Mouse (Mus musculus): Measurements from ENCODE around the gene Akap11. TPM values are rescaled to one million over a fixed set of nuclear protein-coding genes. Genes with fewer than 3 reads are reported as not detected.

Akap11 gene
- total RNA-seq, 1 experiment: 25.3 TPM

GRCm38 (mm10) chr14:78539821-78540220 is 3.2 kb upstream of the Akap11 start:
- DNase-seq (ENCODE audit: low read depth, low spot score): no peak
- Histone ChIP-seq H3K36me3 (ENCODE audit: control insufficient read depth, insufficient read depth, low read length, poor library complexity, severe bottlenecking) (no peaks in the 10 kb centered on the region), H3K4me1 (ENCODE audit: control insufficient read depth in 2 of 2, insufficient read depth in 2 of 2, low read length in 2 of 2, poor library complexity in 1 of 2) (peaks cover 7 to 11% of the 10 kb centered on the region in 2 experiments; a peak in 2 of 4 replicates), H3K27ac (ENCODE audit: insufficient read depth, low read depth, low read length, poor library complexity, severe bottlenecking) (no peak overlapping the region), H3K4me3 (ENCODE audit: insufficient read depth in 1 of 2, low read depth in 1 of 2, low read length in 2 of 2, poor library complexity in 1 of 2, severe bottlenecking in 1 of 2) (no peak overlapping the region), H3K9ac (ENCODE audit: insufficient read depth, low read depth, low read length, poor library complexity, severe bottlenecking) (no peak overlapping the region), H3K9me3 (ENCODE audit: control insufficient read depth, insufficient read depth, low read depth, low read length) (no peaks in the 10 kb centered on the region)
- TF ChIP-seq HCFC1 (IDR thresholded peaks at IDR 0.05; ENCODE audit: borderline replicate concordance, insufficient read depth, low read length) (no peak), CHD2 (IDR thresholded peaks at IDR 0.05; ENCODE audit: low read depth, low read length) (no peak), MAFK (IDR thresholded peaks at IDR 0.05; ENCODE audit: insufficient read depth, low read depth, low read length) (no peak), ZNF384 (IDR thresholded peaks at IDR 0.05; ENCODE audit: low read depth, low read length) (no peak), ZC3H11A (IDR thresholded peaks at IDR 0.05; ENCODE audit: borderline replicate concordance, low read depth, low read length) (no peak)
- in situ Hi-C loops (cut with MboI; ENCODE audit: low sequenced_read_pairs in 2 of 2, unreplicated experiment in 2 of 2): no loop called here

- in situ Hi-C loops (cut with MboI; ENCODE audit: low sequenced_read_pairs in 2 of 2, unreplicated experiment in 2 of 2): no loop called here
- H3K4me3 ChIP-seq (ENCODE audit: insufficient read depth in 1 of 2, low read depth in 1 of 2, low read length in 2 of 2, poor library complexity in 1 of 2, severe bottlenecking in 1 of 2): no peak overlapping the region
- peak; percentile 29 for DNase-seq (ENCODE audit: low read depth, low spot score)
- H3K9ac ChIP-seq (ENCODE audit: insufficient read depth, low read depth, low read length, poor library complexity, severe bottlenecking): no peak overlapping the region
- TF ChIP-seq MAFK (IDR thresholded peaks at IDR 0.05; ENCODE audit: insufficient read depth, low read depth, low read length) (no peak), ZNF384 (IDR thresholded peaks at IDR 0.05; ENCODE audit: low read depth, low read length) (no peak), CHD2 (IDR thresholded peaks at IDR 0.05; ENCODE audit: low read depth, low read length) (no peak)
- H3K9me3 ChIP-seq (ENCODE audit: control insufficient read depth, insufficient read depth, low read depth, low read length): no peaks in the 10 kb centered on the region
- peak overlapping the region; percentile 44; the same call in 1 of the 2 replicates for H3K27ac ChIP-seq (ENCODE audit: insufficient read depth, low read depth, low read length, poor library complexity, severe bottlenecking)
- H3K36me3 ChIP-seq (ENCODE audit: control insufficient read depth, insufficient read depth, low read length, poor library complexity, severe bottlenecking): no peaks in the 10 kb centered on the region
- H3K4me1 ChIP-seq (ENCODE audit: control insufficient read depth in 2 of 2, insufficient read depth in 2 of 2, low read length in 2 of 2, poor library complexity in 1 of 2): peaks cover 7 to 11% of the 10 kb centered on the region in 2 experiments; a peak in 2 of 4 replicates
Measured at GRCm38 (mm10) chr14:78538572-78539320, 2.1 kb upstream of the Akap11 start.

- Histone ChIP-seq H3K4me3 (ENCODE audit: insufficient read depth in 1 of 2, low read depth in 1 of 2, low read length in 2 of 2, poor library complexity in 1 of 2, severe bottlenecking in 1 of 2) (peak overlapping the region in 1 of 2 experiments; percentile 49; a peak in 1 of 4 replicates), H3K4me1 (ENCODE audit: control insufficient read depth in 2 of 2, insufficient read depth in 2 of 2, low read length in 2 of 2, poor library complexity in 1 of 2) (peaks cover 7 to 11% of the 10 kb centered on the region in 2 experiments; a peak in 2 of 4 replicates), H3K9ac (ENCODE audit: insufficient read depth, low read depth, low read length, poor library complexity, severe bottlenecking) (no peak overlapping the region), H3K27ac (ENCODE audit: insufficient read depth, low read depth, low read length, poor library complexity, severe bottlenecking) (no peak overlapping the region), H3K36me3 (ENCODE audit: control insufficient read depth, insufficient read depth, low read length, poor library complexity, severe bottlenecking) (no peaks in the 10 kb centered on the region), H3K9me3 (ENCODE audit: control insufficient read depth, insufficient read depth, low read depth, low read length) (no peaks in the 10 kb centered on the region)
- DNase-seq (ENCODE audit: low read depth, low spot score): peak; percentile 20
- in situ Hi-C loops (cut with MboI; ENCODE audit: low sequenced_read_pairs in 2 of 2, unreplicated experiment in 2 of 2): no loop called here
- 0 out of 2 replicates have a peak, but pooled peaks have one; percentile 26 for TF ChIP-seq CHD2 (IDR thresholded peaks at IDR 0.05; ENCODE audit: low read depth, low read length)
- no peak for TF ChIP-seq MAFK (IDR thresholded peaks at IDR 0.05; ENCODE audit: insufficient read depth, low read depth, low read length)
- TF ChIP-seq HCFC1 (IDR thresholded peaks at IDR 0.05; ENCODE audit: borderline replicate concordance, insufficient read depth, low read length): no peak
- no peak for TF ChIP-seq ZC3H11A (IDR thresholded peaks at IDR 0.05; ENCODE audit: borderline replicate concordance, low read depth, low read length)
- no peak for TF ChIP-seq ZNF384 (IDR thresholded peaks at IDR 0.05; ENCODE audit: low read depth, low read length)
Measured at GRCm38 (mm10) chr14:78537551-78537950, 943 bp upstream of the Akap11 start.

GRCm38 (mm10) chr14:78535366-78535765 is 1.2 kb downstream of the Akap11 start:
- no peaks in the 10 kb centered on the region for H3K9me3 ChIP-seq (ENCODE audit: control insufficient read depth, insufficient read depth, low read depth, low read length)
- no peak for DNase-seq (ENCODE audit: low read depth, low spot score)
- no peak for TF ChIP-seq ZC3H11A (IDR thresholded peaks at IDR 0.05; ENCODE audit: borderline replicate concordance, low read depth, low read length)
- no peak for TF ChIP-seq MAFK (IDR thresholded peaks at IDR 0.05; ENCODE audit: insufficient read depth, low read depth, low read length)
- no peak for TF ChIP-seq CHD2 (IDR thresholded peaks at IDR 0.05; ENCODE audit: low read depth, low read length)
- TF ChIP-seq HCFC1 (IDR thresholded peaks at IDR 0.05; ENCODE audit: borderline replicate concordance, insufficient read depth, low read length): no peak
- no peak for TF ChIP-seq ZNF384 (IDR thresholded peaks at IDR 0.05; ENCODE audit: low read depth, low read length)

More at GRCm38 (mm10) chr14:78535366-78535765, 1.2 kb downstream of the Akap11 start:
- Histone ChIP-seq H3K27ac (ENCODE audit: insufficient read depth, low read depth, low read length, poor library complexity, severe bottlenecking) (no peak overlapping the region), H3K4me1 (ENCODE audit: control insufficient read depth in 2 of 2, insufficient read depth in 2 of 2, low read length in 2 of 2, poor library complexity in 1 of 2) (peaks cover 6 to 7% of the 10 kb centered on the region in 2 experiments; a peak in 2 of 4 replicates), H3K9ac (ENCODE audit: insufficient read depth, low read depth, low read length, poor library complexity, severe bottlenecking) (no peak overlapping the region; the same call in 1 of the 2 replicates), H3K4me3 (ENCODE audit: insufficient read depth in 1 of 2, low read depth in 1 of 2, low read length in 2 of 2, poor library complexity in 1 of 2, severe bottlenecking in 1 of 2) (peak overlapping the region in 1 of 2 experiments; percentile 74; a peak in 1 of 4 replicates), H3K36me3 (ENCODE audit: control insufficient read depth, insufficient read depth, low read length, poor library complexity, severe bottlenecking) (no peaks in the 10 kb centered on the region)
- in situ Hi-C loops (cut with MboI; ENCODE audit: low sequenced_read_pairs in 2 of 2, unreplicated experiment in 2 of 2): no loop called here

Measured in ES-E14 (cell line).